Comparison of ENCODE assay signal across 8 mouse cellular contexts in genomic region chr15:81860471-81861135, GRCm38 (mm10). TPM values are rescaled to one million over a fixed set of nuclear protein-coding genes. Genes with fewer than 3 reads are reported as not detected.
DNase-seq lines count a peak whose midpoint lies in the region; ATAC-seq and TF ChIP-seq lines count a peak whose summit lies in the region.

No protein-coding gene starts in this region.

- H3K27ac ChIP-seq in kidney, embryonic 16.5 days (ENCODE audit: low read length): peak overlapping the region; percentile 19
- H3K27ac ChIP-seq in limb, embryonic 15.5 days: peak overlapping the region; percentile 95

- H3K4me2 ChIP-seq in kidney, embryonic 16.5 days (replicated peaks; ENCODE audit: low read depth, low read length): peak overlapping the region; percentile 89; the same call in 1 of the 2 replicates
- H3K4me2 ChIP-seq in limb, embryonic 15.5 days: peak overlapping the region; percentile 27; the same call in 1 of the 2 replicates
- H3K4me2 ChIP-seq in myocyte (ENCODE audit: low read depth): peak overlapping the region; percentile 73

- TF ChIP-seq POLR2A in brain, embryonic 14.5 days (IDR thresholded peaks at IDR 0.05; ENCODE audit: borderline replicate concordance, extremely low read depth, insufficient read depth, insufficient read length, poor library complexity, severe bottlenecking): no peak
- no peak for TF ChIP-seq POLR2A in myocyte (IDR thresholded peaks at IDR 0.05; ENCODE audit: insufficient read length, low read depth)

- no peak for TF ChIP-seq CTCF in brain, embryonic 14.5 days (IDR thresholded peaks at IDR 0.05; ENCODE audit: borderline replicate concordance, extremely low read depth, insufficient read depth, insufficient read length)

- peaks cover 11% of the 10 kb centered on the region; the same call in 1 of the 2 replicates for H3K36me3 ChIP-seq in kidney, embryonic 16.5 days (ENCODE audit: insufficient read depth, low read length)
- H3K36me3 ChIP-seq in limb, embryonic 15.5 days: peaks cover 18% of the 10 kb centered on the region
- H3K36me3 ChIP-seq in myocyte (ENCODE audit: control insufficient read depth, insufficient read depth): peaks cover 16% of the 10 kb centered on the region

- peaks cover 23% of the 10 kb centered on the region for H3K79me2 ChIP-seq in myocyte (ENCODE audit: control insufficient read depth, insufficient read depth)

- no peaks in the 10 kb centered on the region for H3K9me3 ChIP-seq in kidney, embryonic 16.5 days (ENCODE audit: low read length)
- no peaks in the 10 kb centered on the region for H3K9me3 ChIP-seq in limb, embryonic 15.5 days

- no peak overlapping the region for H3K4me3 ChIP-seq in kidney, embryonic 16.5 days (ENCODE audit: low read length)
- H3K4me3 ChIP-seq in limb, embryonic 15.5 days: peak overlapping the region; percentile 91
- H3K4me3 ChIP-seq in myocyte: peak overlapping the region; percentile 88

- no peak for ATAC-seq in kidney, embryonic 16.5 days (ENCODE audit: low FRiP score, low TSS enrichment)
- peak; percentile 13 for ATAC-seq in granulocyte monocyte progenitor cell, adult 5-6 weeks (replicated peaks; ENCODE audit: poor library complexity, severe bottlenecking)
- ATAC-seq in limb, embryonic 15.5 days (ENCODE audit: insufficient number of reproducible peaks, low FRiP score, low TSS enrichment, low read depth): no peak
- no peak for ATAC-seq in frontal cortex, adult (ENCODE audit: low TSS enrichment)

- H3K4me1 ChIP-seq in kidney, embryonic 16.5 days (ENCODE audit: insufficient read depth, low read length): peaks cover 20% of the 10 kb centered on the region
- H3K4me1 ChIP-seq in limb, embryonic 15.5 days: peaks cover 13% of the 10 kb centered on the region

- DNase-seq in kidney, adult 9 months: no peak
- peak; percentile 56 for DNase-seq in brain, embryonic 14.5 days (ENCODE audit: low read depth)
- no peak for DNase-seq in layer of hippocampus, postnatal 25 days (ENCODE audit: extremely low spot score in 1 of 2, low spot score in 1 of 2)

- H3K9ac ChIP-seq in kidney, embryonic 16.5 days (replicated peaks; ENCODE audit: low read length): peak overlapping the region; percentile 1; the same call in 1 of the 2 replicates
- no peak overlapping the region for H3K9ac ChIP-seq in limb, embryonic 15.5 days

- WGBS in kidney, embryonic 16.5 days: 39% methylated on average over 8 of the region's 8 CpGs
- WGBS in limb, embryonic 15.5 days: 32% methylated on average over 8 of the region's 8 CpGs

- H3ac ChIP-seq in myocyte (ENCODE audit: control insufficient read depth, insufficient read length): no peak overlapping the region

- H3K27me3 ChIP-seq in kidney, embryonic 16.5 days (ENCODE audit: insufficient read depth, low read length): no peaks in the 10 kb centered on the region
- no peaks in the 10 kb centered on the region for H3K27me3 ChIP-seq in limb, embryonic 15.5 days
- H3K27me3 ChIP-seq in myocyte (ENCODE audit: control insufficient read depth, insufficient read depth, insufficient read length): no peaks in the 10 kb centered on the region

TF ChIP-seq in myocyte, 11 proteins besides CTCF, POLR2A, EP300 and RAD21:
- TF ChIP-seq REST (IDR thresholded peaks at IDR 0.05; ENCODE audit: insufficient read depth, insufficient read length): no peak
- no peak for TF ChIP-seq CEBPB (IDR thresholded peaks at IDR 0.05; ENCODE audit: insufficient read depth, poor library complexity, severe bottlenecking)
- no peak for TF ChIP-seq SRF (IDR thresholded peaks at IDR 0.05; ENCODE audit: control insufficient read depth, insufficient read length, low read depth)
- TF ChIP-seq MAX (IDR thresholded peaks at IDR 0.05; ENCODE audit: low read depth): no peak
- TF ChIP-seq TCF12 (IDR thresholded peaks at IDR 0.05; ENCODE audit: insufficient read depth, poor library complexity, severe bottlenecking): no peak
- no peak for TF ChIP-seq TCF3 (IDR thresholded peaks at IDR 0.05; ENCODE audit: insufficient read length, low read depth)
- TF ChIP-seq E2F4 (IDR thresholded peaks at IDR 0.05; ENCODE audit: insufficient read depth): no peak
- TF ChIP-seq POLR2AphosphoS2 (IDR thresholded peaks at IDR 0.05; ENCODE audit: insufficient read length, low read depth): no peak
- no peak for TF ChIP-seq MYOG (IDR thresholded peaks at IDR 0.05; ENCODE audit: control insufficient read depth in 1 of 3, insufficient read depth in 1 of 3, insufficient read length in 2 of 3, low read depth in 2 of 3)
- no peak for TF ChIP-seq USF1 (IDR thresholded peaks at IDR 0.05; ENCODE audit: low read depth)
- TF ChIP-seq MYOD1 (IDR thresholded peaks at IDR 0.05; ENCODE audit: control insufficient read depth in 1 of 3, insufficient read length in 2 of 3, low read depth in 2 of 3): no peak

RNA-seq across cellular contexts. Expression of gene Tob2, which starts 2.0 kb away (rescaled TPM):
- polyA plus RNA-seq in kidney, embryonic 16.5 days (2015; fragmentation: Nextera tagmentation; extraction: Ambion mirVana): 29.6 and 32.6 TPM in 2 replicates
- 15.4 and 15.7 TPM in 2 replicates for polyA plus RNA-seq in brain, embryonic 14.5 days (2012; rRNA removed)
- 35.0 and 39.6 TPM in 2 replicates for total RNA-seq in granulocyte monocyte progenitor cell, adult 5-6 weeks (2014; fragmentation: Nextera tagmentation)
- total RNA-seq in granulocyte monocyte progenitor cell, adult 5-6 weeks (2017): 14.7 and 19.3 TPM in 2 replicates
- 29.8 and 32.1 TPM in 2 replicates for polyA plus RNA-seq in limb, embryonic 15.5 days (2015; fragmentation: Nextera tagmentation; extraction: Ambion mirVana)
- 37.9 TPM for polyA plus RNA-seq in myocyte (2012; fragmentation: generic; extraction: Trizol)
- total RNA-seq in layer of hippocampus, postnatal 25 days (2021): 10 to 100 TPM; 27.7 to 34.1 TPM

RNA-seq across cellular contexts. Expression of gene Phf5a, which starts 11.1 kb away (rescaled TPM):
- 167 and 172 TPM in 2 replicates for polyA plus RNA-seq in kidney, embryonic 16.5 days (2015; fragmentation: Nextera tagmentation; extraction: Ambion mirVana)
- 85.1 and 103 TPM in 2 replicates for polyA plus RNA-seq in brain, embryonic 14.5 days (2012; rRNA removed)
- total RNA-seq in granulocyte monocyte progenitor cell, adult 5-6 weeks (2014; fragmentation: Nextera tagmentation): 101 and 107 TPM in 2 replicates
- total RNA-seq in granulocyte monocyte progenitor cell, adult 5-6 weeks (2017): 79.2 and 148 TPM in 2 replicates
- polyA plus RNA-seq in limb, embryonic 15.5 days (2015; fragmentation: Nextera tagmentation; extraction: Ambion mirVana): 124 TPM in 2 replicates
- polyA plus RNA-seq in myocyte (2012; fragmentation: generic; extraction: Trizol): 95.3 TPM
- total RNA-seq in layer of hippocampus, postnatal 25 days (2021): 10 to 100 TPM; 32.6 to 40.0 TPM

RNA-seq across cellular contexts. Expression of gene Aco2, which starts 11.5 kb away (rescaled TPM):
- polyA plus RNA-seq in kidney, embryonic 16.5 days (2015; fragmentation: Nextera tagmentation; extraction: Ambion mirVana): 281 and 293 TPM in 2 replicates
- 262 and 283 TPM in 2 replicates for polyA plus RNA-seq in brain, embryonic 14.5 days (2012; rRNA removed)
- 123 and 126 TPM in 2 replicates for total RNA-seq in granulocyte monocyte progenitor cell, adult 5-6 weeks (2014; fragmentation: Nextera tagmentation)
- 156 and 180 TPM in 2 replicates for total RNA-seq in granulocyte monocyte progenitor cell, adult 5-6 weeks (2017)
- 144 and 165 TPM in 2 replicates for polyA plus RNA-seq in limb, embryonic 15.5 days (2015; fragmentation: Nextera tagmentation; extraction: Ambion mirVana)
- 666 TPM for polyA plus RNA-seq in myocyte (2012; fragmentation: generic; extraction: Trizol)
- total RNA-seq in layer of hippocampus, postnatal 25 days (2021): 100 to 1,000 TPM; 475 to 495 TPM

RNA-seq across cellular contexts. Expression of gene Tef, which starts 58.4 kb away (rescaled TPM):
- polyA plus RNA-seq in kidney, embryonic 16.5 days (2015; fragmentation: Nextera tagmentation; extraction: Ambion mirVana): 25.7 and 28.9 TPM in 2 replicates
- polyA plus RNA-seq in brain, embryonic 14.5 days (2012; rRNA removed): 35.5 and 38.0 TPM in 2 replicates
- total RNA-seq in granulocyte monocyte progenitor cell, adult 5-6 weeks (2014; fragmentation: Nextera tagmentation): 6.6 and 9.4 TPM in 2 replicates
- total RNA-seq in granulocyte monocyte progenitor cell, adult 5-6 weeks (2017): 6.9 and 10.1 TPM in 2 replicates
- polyA plus RNA-seq in limb, embryonic 15.5 days (2015; fragmentation: Nextera tagmentation; extraction: Ambion mirVana): 28.9 and 30.7 TPM in 2 replicates
- 58.4 TPM for polyA plus RNA-seq in myocyte (2012; fragmentation: generic; extraction: Trizol)
- total RNA-seq in layer of hippocampus, postnatal 25 days (2021): 100 to 1,000 TPM; 237 to 266 TPM

Comparison
In these comparisons a context has a peak if more than half of its experiments do, and no peak if none do; other contexts are left out.
1. H3K4me2 ChIP-seq: peak in every context shown above with its lines; median percentile 89 in kidney, embryonic 16.5 days; 73 in myocyte; 27 in limb, embryonic 15.5 days.